Mouse (Mus musculus) adrenal gland, postnatal 4 days (tissue): ENCODE results near the gene Scn7a. TPM values are rescaled to one million over a fixed set of nuclear protein-coding genes. Genes with fewer than 3 reads are reported as not detected.

Experiments
- total RNA-seq, 2 experiments: library from RNA; stranded (reverse); gene quantifications; 2 replicates each; pipeline ENCODE4 v1.2.3; 2021

Scn7a gene
- total RNA-seq, 2 experiments from 2014 or later: 5.8 to 6.0 TPM

Other genes starting within 250 kb of the Scn7a start
- 1 to 10 TPM; 2.5 to 3.9 TPM for gene Scn9a, start 150.0 kb downstream of the Scn7a start, total RNA-seq